20 mouse cellular contexts compared by ENCODE assay signal in the genomic region with DNA sequence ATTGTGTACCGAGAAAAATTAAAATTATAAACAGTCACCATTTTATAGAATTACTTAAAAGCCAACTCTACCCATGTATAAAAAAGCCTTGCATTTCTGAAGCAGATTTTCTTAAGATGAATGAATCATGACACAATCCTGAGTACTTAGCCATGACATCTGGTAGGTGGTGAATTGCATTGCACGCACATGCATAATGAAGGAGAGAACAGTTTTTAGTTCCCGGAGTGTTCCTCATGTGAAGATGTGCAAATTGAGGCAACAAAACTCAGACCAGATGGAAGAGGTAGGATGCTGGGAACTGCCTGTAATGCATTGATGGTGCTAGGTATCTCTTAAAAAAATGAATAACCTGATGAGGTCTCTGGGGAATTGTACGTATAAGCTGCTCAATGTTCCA.
DNase-seq lines count a peak whose midpoint lies in the region; ATAC-seq and TF ChIP-seq lines count a peak whose summit lies in the region.
"Had no signal": no experiment of that assay in that cellular context is flagged by ENCODE, and none has a peak within 500 bp of the region (broad histone marks: within the 10 kb centered on the region; RNA-seq: fewer than 3 reads in every experiment).

No protein-coding gene starts in this region.

- no peak for DNase-seq in frontal cortex, postnatal 10 days (ENCODE audit: low spot score in 2 of 2)
- DNase-seq in left cerebral cortex, adult 11 months (ENCODE audit: low spot score): peak; percentile 9
- DNase-seq in left cerebral cortex, postnatal 4 days: no peak
- peak; percentile 86 for DNase-seq in brain, adult 2 months (ENCODE audit: low read depth, low spot score)
- DNase-seq in brain, embryonic 14.5 days (ENCODE audit: low read depth): peak; percentile 17
- no peak for DNase-seq in heart, postnatal 4 days
- DNase-seq: adrenal gland, adult 2 months; adrenal gland, postnatal 14 days; cerebellum, adult 18-20 months; cerebellum, adult 9-10 months; cerebellum, postnatal 14 days; forebrain, postnatal 0 days; gastrocnemius, postnatal 25 days; heart, adult 18-20 months; heart, postnatal 10 days; heart, postnatal 36 days had no signal

- intact Hi-C loops in left cerebral cortex, postnatal 4 days (cut with DNase I): no loop called here

- no peak for TF ChIP-seq CTCF in brain, embryonic 14.5 days (IDR thresholded peaks at IDR 0.05; ENCODE audit: borderline replicate concordance, extremely low read depth, insufficient read depth, insufficient read length)

- TF ChIP-seq POLR2A in brain, embryonic 14.5 days (IDR thresholded peaks at IDR 0.05; ENCODE audit: borderline replicate concordance, extremely low read depth, insufficient read depth, insufficient read length, poor library complexity, severe bottlenecking): no peak

- peak; percentile 100 for ATAC-seq in frontal cortex, adult (ENCODE audit: low TSS enrichment)
- ATAC-seq: CD4-positive, CD25-positive, alpha-beta regulatory T cell, adult 4 months; forebrain, embryonic 13.5 days; forebrain, postnatal 0 days; intestine, postnatal 0 days had no signal

Comparison
In these comparisons a context has a peak if more than half of its experiments do, and no peak if none do; other contexts are left out.
1. DNase-seq: peak in left cerebral cortex, adult 11 months (single experiment), brain, adult 2 months (single experiment) and brain, embryonic 14.5 days (single experiment); none in frontal cortex, postnatal 10 days (0 of 2), left cerebral cortex, postnatal 4 days (single experiment) and heart, postnatal 4 days (single experiment).